Mouse (Mus musculus) lung, embryonic 14.5 days (tissue): ENCODE results near the gene Sh3rf3. TPM values are rescaled to one million over a fixed set of nuclear protein-coding genes. Genes with fewer than 3 reads are reported as not detected.
A peak's percentile ranks its signal among the peaks of the same experiment; 100 is the strongest.

Experiments
- ATAC-seq: fragments of 200-750 bp; cut with Nextera tagmentation; 2 replicates; pipeline ENCODE4 v1.8.0; 2017; ENCODE audit warnings: mild to moderate bottlenecking, moderate TSS enrichment, moderate library complexity; ENCODE audit not compliant: insufficient read depth
- DNase-seq: peaks from one replicate; pipeline ENCODE4 v3.0.0-alpha.2; 2015
- H3K27ac ChIP-seq: fragments of 300-500 bp; sonication (generic); 2 replicates; pipeline ENCODE4 v1.5.1; 2014; ENCODE audit warnings: low read depth, mild to moderate bottlenecking, moderate library complexity
- H3K27me3 ChIP-seq: fragments of 300-500 bp; sonication (generic); 2 replicates; pipeline ENCODE4 v1.6.1; 2014; ENCODE audit warnings: low read length, control low read depth; ENCODE audit not compliant: insufficient read depth
- H3K36me3 ChIP-seq: fragments of 300-500 bp; sonication (generic); 2 replicates; pipeline ENCODE4 v1.6.1; 2014; ENCODE audit warnings: control low read depth; ENCODE audit not compliant: insufficient read depth
- H3K4me1 ChIP-seq: fragments of 300-500 bp; sonication (generic); 2 replicates; pipeline ENCODE4 v1.6.1; 2014; ENCODE audit warnings: antibody characterized with exemption, control low read depth; ENCODE audit not compliant: insufficient read depth
- H3K4me2 ChIP-seq: fragments of 300-500 bp; sonication (generic); 2 replicates; pipeline ENCODE4 v1.6.1; 2014; ENCODE audit warnings: mild to moderate bottlenecking
- H3K4me3 ChIP-seq: fragments of 300-500 bp; sonication (generic); 2 replicates; pipeline ENCODE4 v1.5.1; 2014; ENCODE audit warnings: low read depth, low read length
- H3K9ac ChIP-seq: fragments of 300-500 bp; sonication (generic); 2 replicates; pipeline ENCODE4 v1.6.1; 2014
- H3K9me3 ChIP-seq: fragments of 300-500 bp; sonication (generic); 2 replicates; pipeline ENCODE4 v1.6.1; 2016; ENCODE audit warnings: low read depth, low read length, control low read depth
- CTCF ChIP-seq: IDR thresholded peaks from 2 replicates; pipeline ENCODE4 v1.5.1; 2016; ENCODE audit warnings: antibody characterized with exemption, low read depth
- WGBS: fragments of 180-500 bp; shearing (Covaris S2); extraction: QIAGEN DNeasy Blood & Tissue Kit; methylation state at CpG from one replicate; pipeline ENCODE4 v1.1.7; 2014; 5-methylcytosine and 5-hydroxymethylcytosine counted together
- polyA plus RNA-seq: library from polyadenylated mRNA; unstranded; fragments of >200 nt; fragmentation: Nextera tagmentation; extraction: Ambion mirVana; gene quantifications from 2 replicates; pipeline ENCODE4 v1.2.1, GENCODE M21; 2014

The Sh3rf3 gene
- polyA plus RNA-seq, 1 experiment from 2014 or later: 3.3 TPM

GRCm38 (mm10) chr10:58969351-58969750 is 156.2 kb downstream of the Sh3rf3 start:
- WGBS: 81% methylated on average over 5 of the region's 5 CpGs
- TF ChIP-seq CTCF: no peak
- no peaks in the 10 kb centered on the region for H3K36me3 ChIP-seq
- DNase-seq (no peak), ATAC-seq (no peak)
- no peak overlapping the region for H3K4me2 ChIP-seq
- H3K9me3 ChIP-seq: no peaks in the 10 kb centered on the region
- no peak overlapping the region for H3K27ac ChIP-seq
- H3K4me3 ChIP-seq: no peak overlapping the region
- H3K9ac ChIP-seq: no peak overlapping the region
- no peaks in the 10 kb centered on the region for H3K4me1 ChIP-seq
- H3K27me3 ChIP-seq: no peaks in the 10 kb centered on the region

- Histone ChIP-seq H3K4me2 (no peak overlapping the region), H3K4me3 (no peak overlapping the region), H3K27me3 (no peaks in the 10 kb centered on the region), H3K9me3 (no peaks in the 10 kb centered on the region), H3K4me1 (no peaks in the 10 kb centered on the region), H3K27ac (peak overlapping the region; percentile 69; the same call in 1 of the 2 replicates), H3K9ac (no peak overlapping the region), H3K36me3 (no peaks in the 10 kb centered on the region)
- TF ChIP-seq CTCF: no peak
- WGBS: 71% methylated on average over 1 of the region's 1 CpGs
- ATAC-seq (peak; percentile 88), DNase-seq (peak; percentile 69)
These were observed 159.0 kb downstream of the Sh3rf3 start for GRCm38 (mm10) chr10:58972115-58972514.

- no peak overlapping the region for H3K4me3 ChIP-seq
- no peaks in the 10 kb centered on the region for H3K27me3 ChIP-seq
- no peak for TF ChIP-seq CTCF
- WGBS: 51% methylated on average over 5 of the region's 5 CpGs
- H3K36me3 ChIP-seq: no peaks in the 10 kb centered on the region
- H3K9me3 ChIP-seq: no peaks in the 10 kb centered on the region
- no peak overlapping the region for H3K27ac ChIP-seq
- H3K4me2 ChIP-seq: no peak overlapping the region
- no peak overlapping the region for H3K9ac ChIP-seq
- DNase-seq: no peak
- H3K4me1 ChIP-seq: no peaks in the 10 kb centered on the region
- ATAC-seq: no peak
These were observed 161.0 kb downstream of the Sh3rf3 start for GRCm38 (mm10) chr10:58974138-58974537.

GRCm38 (mm10) chr10:58979320-58979959 is 166.3 kb downstream of the Sh3rf3 start:
- no peak for TF ChIP-seq CTCF
- Histone ChIP-seq H3K27ac (no peak overlapping the region), H3K36me3 (no peaks in the 10 kb centered on the region), H3K4me2 (no peak overlapping the region), H3K9me3 (no peaks in the 10 kb centered on the region), H3K27me3 (no peaks in the 10 kb centered on the region), H3K9ac (no peak overlapping the region), H3K4me1 (no peaks in the 10 kb centered on the region), H3K4me3 (no peak overlapping the region)
- DNase-seq (no peak), ATAC-seq (no peak)
- whole genome bisulfite sequencing: 72% methylated on average over 7 of the region's 7 CpGs

GRCm38 (mm10) chr10:58981674-58982329 is 168.6 kb downstream of the Sh3rf3 start:
- H3K4me1 ChIP-seq: no peaks in the 10 kb centered on the region
- H3K36me3 ChIP-seq: no peaks in the 10 kb centered on the region
- no peaks in the 10 kb centered on the region for H3K9me3 ChIP-seq
- no peak for TF ChIP-seq CTCF
- DNase-seq: peak; percentile 44
- no peak overlapping the region for H3K4me3 ChIP-seq
- H3K27me3 ChIP-seq: no peaks in the 10 kb centered on the region
- ATAC-seq: peak; percentile 49
- H3K27ac ChIP-seq: peak overlapping the region; percentile 80
- H3K4me2 ChIP-seq: 0 out of 2 replicates have a peak overlapping the region, but pooled peaks have one; percentile 1
- 63% methylated on average over 9 of the region's 9 CpGs for WGBS
- H3K9ac ChIP-seq: no peak overlapping the region

- no peak for ATAC-seq
- no peak overlapping the region for H3K9ac ChIP-seq
- no peaks in the 10 kb centered on the region for H3K36me3 ChIP-seq
- H3K4me2 ChIP-seq: no peak overlapping the region
- no peaks in the 10 kb centered on the region for H3K27me3 ChIP-seq
- no peaks in the 10 kb centered on the region for H3K4me1 ChIP-seq
- no peaks in the 10 kb centered on the region for H3K9me3 ChIP-seq
- no peak overlapping the region for H3K4me3 ChIP-seq
- peak overlapping the region; percentile 80 for H3K27ac ChIP-seq
- no peak for TF ChIP-seq CTCF
- DNase-seq: peak; percentile 38
- WGBS: 62% methylated on average over 5 of the region's 5 CpGs
These were observed 169.5 kb downstream of the Sh3rf3 start for GRCm38 (mm10) chr10:58982546-58983154.

- no peak for TF ChIP-seq CTCF
These were observed 178.5 kb downstream of the Sh3rf3 start for GRCm38 (mm10) chr10:58991611-58992010.

More at GRCm38 (mm10) chr10:58991611-58992010, 178.5 kb downstream of the Sh3rf3 start:
- no peak overlapping the region for H3K4me3 ChIP-seq
- no peaks in the 10 kb centered on the region for H3K27me3 ChIP-seq
- WGBS: 77% methylated on average over 3 of the region's 3 CpGs
- H3K4me2 ChIP-seq: no peak overlapping the region
- no peaks in the 10 kb centered on the region for H3K4me1 ChIP-seq
- H3K9me3 ChIP-seq: no peaks in the 10 kb centered on the region
- no peak overlapping the region for H3K27ac ChIP-seq
- H3K9ac ChIP-seq: no peak overlapping the region
- ATAC-seq: no peak
- no peak for DNase-seq
- H3K36me3 ChIP-seq: no peaks in the 10 kb centered on the region
